Mouse (Mus musculus) heart, embryonic 12.5 days (tissue): ENCODE measurements at regions not wholly inside any gene's neighbourhood (a gene's known extent, or its start where the extent isn't known, plus 50 kb on each side); places are given as distances from the start of the nearest gene placed in this dataset.
A peak's percentile ranks its signal among the peaks of the same experiment; 100 is the strongest.

Experiments used
- ATAC-seq: fragments of 200-750 bp; cut with Nextera tagmentation; 2 replicates; pipeline ENCODE4 v1.8.0; 2017; ENCODE audit warnings: moderate TSS enrichment, moderate library complexity; ENCODE audit not compliant: insufficient number of reproducible peaks, low FRiP score
- H3K27ac ChIP-seq: fragments of 300-500 bp; sonication (generic); 2 replicates; pipeline ENCODE4 v1.5.1; 2016; ENCODE audit warnings: mild to moderate bottlenecking, moderate library complexity; ENCODE audit not compliant: poor library complexity, severe bottlenecking
- H3K27me3 ChIP-seq: fragments of 300-500 bp; sonication (generic); replicated peaks from 2 replicates; pipeline ENCODE4 v1.6.1; 2016; ENCODE audit warnings: mild to moderate bottlenecking, moderate library complexity
- H3K36me3 ChIP-seq: fragments of 300-500 bp; sonication (generic); 2 replicates; pipeline ENCODE4 v1.6.1; 2016; ENCODE audit warnings: mild to moderate bottlenecking, moderate library complexity
- H3K4me1 ChIP-seq: fragments of 300-500 bp; sonication (generic); replicated peaks from 2 replicates; pipeline ENCODE4 v1.6.1; 2016; ENCODE audit warnings: mild to moderate bottlenecking
- H3K4me2 ChIP-seq: fragments of 300-500 bp; sonication (generic); 2 replicates; pipeline ENCODE4 v1.6.1; 2016; ENCODE audit warnings: mild to moderate bottlenecking, moderate library complexity
- H3K4me3 ChIP-seq: fragments of 300-500 bp; sonication (generic); 2 replicates; pipeline ENCODE4 v1.5.1; 2016; ENCODE audit warnings: mild to moderate bottlenecking
- H3K9ac ChIP-seq: fragments of 300-500 bp; sonication (generic); 2 replicates; pipeline ENCODE4 v1.6.1; 2016; ENCODE audit warnings: mild to moderate bottlenecking, moderate library complexity
- H3K9me3 ChIP-seq: fragments of 300-500 bp; sonication (generic); replicated peaks from 2 replicates; pipeline ENCODE4 v1.6.1; 2016; ENCODE audit warnings: mild to moderate bottlenecking, moderate library complexity
- WGBS: fragments of 180-500 bp; shearing (Covaris S2); methylation state at CpG from one replicate; pipeline ENCODE4 v1.1.7; 2016; 5-methylcytosine and 5-hydroxymethylcytosine counted together

DNA sequence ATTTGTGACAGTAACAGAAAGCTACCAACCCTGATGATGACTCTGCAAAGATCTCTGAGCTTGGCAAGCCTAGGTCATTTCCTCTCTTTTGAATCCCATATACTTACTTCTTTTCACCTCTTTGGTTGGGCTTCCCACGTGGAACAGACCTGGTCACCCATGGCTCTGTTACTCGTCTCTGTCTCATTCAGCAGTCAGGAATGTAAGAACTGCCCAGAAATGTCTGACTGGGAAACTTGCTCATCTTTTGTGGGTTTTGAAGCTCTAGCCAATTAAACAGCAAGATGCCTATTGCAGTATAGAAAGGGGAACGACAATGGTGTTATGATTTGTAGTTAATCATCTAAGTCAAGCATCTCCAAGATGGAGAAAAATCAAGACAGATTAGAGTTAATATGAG lies 136.2 kb upstream of the Tgfbr2 start:
- 0 out of 2 replicates have a peak, but pooled peaks cover 1% of the 10 kb centered on the region for H3K4me1 ChIP-seq
- 49% methylated on average over 3 of the region's 3 CpGs for WGBS
- H3K36me3 ChIP-seq = no peaks in the 10 kb centered on the region
- no peak overlapping the region for H3K27ac ChIP-seq
- H3K9ac ChIP-seq = no peak overlapping the region
- ATAC-seq = no peak
- H3K4me2 ChIP-seq = no peak overlapping the region
- no peak overlapping the region for H3K4me3 ChIP-seq
- H3K27me3 ChIP-seq = no peaks in the 10 kb centered on the region
- peaks cover 7% of the 10 kb centered on the region; the same call in 1 of the 2 replicates for H3K9me3 ChIP-seq

DNA sequence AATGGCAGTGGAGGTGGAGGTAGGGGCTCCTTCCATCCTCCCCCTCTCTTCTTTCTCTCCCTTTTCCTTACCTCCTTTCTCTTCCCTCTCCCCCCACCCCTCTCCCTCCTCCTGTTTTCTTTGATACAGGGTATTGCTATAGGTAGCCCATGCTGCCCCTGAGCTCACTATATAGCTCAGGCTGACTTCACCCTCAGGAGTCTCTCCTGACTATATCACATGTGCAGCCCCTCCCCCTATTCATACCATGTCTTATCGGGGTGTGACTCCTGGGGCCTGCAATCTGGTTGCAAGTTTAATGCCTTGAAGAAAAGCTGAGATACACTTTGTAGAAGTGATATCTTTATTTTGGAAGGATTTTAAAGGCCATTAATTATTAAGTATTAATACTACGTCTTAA lies 126.4 kb upstream of the Tgfbr2 start:
- no peak for ATAC-seq
- no peak overlapping the region for H3K27ac ChIP-seq
- H3K4me3 ChIP-seq = no peak overlapping the region
- H3K4me2 ChIP-seq = no peak overlapping the region
- no peaks in the 10 kb centered on the region for H3K27me3 ChIP-seq
- H3K9me3 ChIP-seq = 0 out of 2 replicates have a peak, but pooled peaks cover 1% of the 10 kb centered on the region
- H3K4me1 ChIP-seq = no peaks in the 10 kb centered on the region
- 76% methylated on average over 2 of the region's 2 CpGs for WGBS
- H3K36me3 ChIP-seq = no peaks in the 10 kb centered on the region
- no peak overlapping the region for H3K9ac ChIP-seq

DNA sequence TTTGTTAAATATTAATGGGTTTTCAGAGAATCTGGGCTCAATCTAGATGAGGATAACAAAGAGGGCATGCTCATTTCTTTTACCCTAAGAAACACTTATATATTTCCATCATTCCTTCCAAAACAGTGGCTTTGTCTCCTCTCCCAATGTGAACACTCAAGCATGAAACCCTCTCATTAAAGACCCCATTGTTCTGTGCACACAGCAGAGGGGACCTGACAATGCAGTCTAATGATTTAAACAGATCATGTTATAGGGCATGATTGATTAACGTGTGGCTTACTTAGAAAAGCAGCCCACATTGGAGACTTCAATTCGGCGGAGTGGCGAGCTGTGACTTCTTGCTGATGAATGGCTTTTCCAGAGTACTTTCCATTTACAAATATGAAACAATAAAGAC lies 123.6 kb upstream of the Tgfbr2 start:
- Histone ChIP-seq H3K9me3 (no peaks in the 10 kb centered on the region), H3K4me3 (no peak overlapping the region), H3K36me3 (no peaks in the 10 kb centered on the region), H3K4me1 (peaks cover 11% of the 10 kb centered on the region), H3K9ac (no peak overlapping the region), H3K27ac (no peak overlapping the region), H3K27me3 (no peaks in the 10 kb centered on the region), H3K4me2 (no peak overlapping the region)
- WGBS = 85% methylated on average over 4 of the region's 4 CpGs
- no peak for ATAC-seq

DNA sequence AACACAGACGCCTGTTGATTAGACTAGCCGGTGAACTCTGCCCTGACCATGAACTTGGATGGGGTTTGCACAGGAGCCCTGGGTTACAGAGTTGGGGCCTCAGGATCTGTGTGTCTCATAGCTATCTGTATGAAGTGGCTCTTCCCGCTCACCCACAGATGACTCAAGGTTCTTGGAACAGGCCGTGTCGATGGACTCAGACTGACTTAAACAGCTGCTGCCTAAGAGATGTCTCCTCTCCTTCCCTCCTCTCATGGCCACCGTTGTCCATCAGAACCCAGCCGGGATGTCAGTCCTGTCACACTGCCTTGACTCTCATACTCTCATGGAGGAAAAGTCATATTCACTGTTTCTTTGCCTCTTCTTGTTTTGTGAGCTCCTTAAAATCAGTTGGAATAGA lies 121.2 kb upstream of the Tgfbr2 start:
- H3K9ac ChIP-seq = no peak overlapping the region
- H3K27me3 ChIP-seq = no peaks in the 10 kb centered on the region
- H3K36me3 ChIP-seq = no peaks in the 10 kb centered on the region
- 75% methylated on average over 7 of the region's 7 CpGs for WGBS
- peaks cover 11% of the 10 kb centered on the region for H3K4me1 ChIP-seq
- no peak overlapping the region for H3K27ac ChIP-seq
- H3K4me3 ChIP-seq = no peak overlapping the region
- H3K9me3 ChIP-seq = no peaks in the 10 kb centered on the region
- ATAC-seq = no peak
- no peak overlapping the region for H3K4me2 ChIP-seq

DNA sequence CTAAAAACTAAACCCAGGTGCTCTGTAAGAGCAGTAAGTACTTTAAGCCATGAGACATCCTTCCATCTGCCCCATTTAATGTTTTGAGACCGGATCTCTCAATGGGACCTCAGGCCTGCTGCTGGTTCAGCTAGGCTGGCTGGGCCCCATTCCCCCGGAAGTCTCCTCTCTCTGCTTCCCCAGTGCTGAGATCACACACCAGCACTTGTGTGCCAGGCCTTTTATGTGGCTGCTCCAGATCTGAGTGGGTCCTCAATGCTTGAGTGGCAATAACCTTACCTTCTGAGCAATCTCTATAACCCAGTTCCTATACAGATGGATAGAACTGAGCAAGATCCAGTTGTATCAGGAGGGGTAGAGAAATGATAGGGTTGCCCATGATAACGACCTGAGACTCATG lies 118.9 kb upstream of the Tgfbr2 start:
- Histone ChIP-seq H3K9ac (no peak overlapping the region), H3K4me1 (peaks cover 11% of the 10 kb centered on the region), H3K4me2 (no peak overlapping the region), H3K27me3 (no peaks in the 10 kb centered on the region), H3K9me3 (no peaks in the 10 kb centered on the region), H3K4me3 (no peak overlapping the region), H3K36me3 (no peaks in the 10 kb centered on the region), H3K27ac (no peak overlapping the region)
- WGBS = 59% methylated on average over 3 of the region's 3 CpGs
- no peak for ATAC-seq

DNA sequence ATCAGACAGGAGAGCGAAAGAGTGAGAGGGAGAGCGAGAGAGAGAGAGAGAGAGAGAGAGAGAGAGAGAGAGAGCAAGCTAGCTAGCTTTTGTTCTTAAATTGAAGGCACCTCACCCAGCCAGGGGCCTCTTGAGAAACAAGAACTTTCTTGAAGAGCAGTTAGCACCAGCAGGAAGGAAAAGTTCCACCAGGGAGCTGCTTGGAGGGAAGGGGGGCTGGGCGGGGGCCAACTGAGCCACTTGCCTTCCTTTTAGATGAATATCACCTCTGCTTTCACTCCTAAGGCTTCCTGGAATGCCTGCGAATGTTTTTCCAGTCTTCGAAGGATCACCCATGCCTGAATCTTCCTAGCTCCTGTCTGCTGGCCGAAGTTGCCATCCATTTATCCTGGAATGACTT lies 118.0 kb upstream of the Tgfbr2 start:
- Histone ChIP-seq H3K27ac (no peak overlapping the region), H3K4me2 (no peak overlapping the region), H3K4me3 (no peak overlapping the region), H3K4me1 (peaks cover 11% of the 10 kb centered on the region), H3K9me3 (no peaks in the 10 kb centered on the region), H3K9ac (no peak overlapping the region), H3K36me3 (no peaks in the 10 kb centered on the region), H3K27me3 (no peaks in the 10 kb centered on the region)
- no peak for ATAC-seq
- WGBS = 51% methylated on average over 6 of the region's 6 CpGs

DNA sequence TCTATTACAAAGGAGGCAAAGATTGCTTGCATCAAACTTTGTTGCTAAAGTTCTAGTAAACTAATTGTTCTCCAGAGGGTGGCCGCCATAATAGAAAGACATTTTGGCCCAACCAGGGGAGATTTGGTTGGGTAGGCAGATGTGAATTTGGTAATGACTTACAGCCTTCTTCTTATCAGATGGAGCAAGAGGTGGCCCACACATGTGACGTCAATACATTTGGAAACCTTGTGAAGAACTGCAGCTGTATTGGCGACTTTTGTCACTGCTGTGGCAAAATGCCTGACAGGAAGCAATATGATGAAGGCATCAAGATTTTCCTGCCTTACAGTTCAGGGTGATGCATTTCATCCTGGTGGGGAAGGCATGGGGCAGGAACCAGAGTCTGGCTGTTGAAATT lies 116.5 kb upstream of the Tgfbr2 start:
- no peak for ATAC-seq
- H3K27ac ChIP-seq = no peak overlapping the region
- no peaks in the 10 kb centered on the region for H3K27me3 ChIP-seq
- no peaks in the 10 kb centered on the region for H3K9me3 ChIP-seq
- no peak overlapping the region for H3K9ac ChIP-seq
- no peak overlapping the region for H3K4me2 ChIP-seq
- WGBS = 74% methylated on average over 3 of the region's 3 CpGs
- no peaks in the 10 kb centered on the region for H3K36me3 ChIP-seq
- H3K4me3 ChIP-seq = no peak overlapping the region
- peaks cover 11% of the 10 kb centered on the region for H3K4me1 ChIP-seq

DNA sequence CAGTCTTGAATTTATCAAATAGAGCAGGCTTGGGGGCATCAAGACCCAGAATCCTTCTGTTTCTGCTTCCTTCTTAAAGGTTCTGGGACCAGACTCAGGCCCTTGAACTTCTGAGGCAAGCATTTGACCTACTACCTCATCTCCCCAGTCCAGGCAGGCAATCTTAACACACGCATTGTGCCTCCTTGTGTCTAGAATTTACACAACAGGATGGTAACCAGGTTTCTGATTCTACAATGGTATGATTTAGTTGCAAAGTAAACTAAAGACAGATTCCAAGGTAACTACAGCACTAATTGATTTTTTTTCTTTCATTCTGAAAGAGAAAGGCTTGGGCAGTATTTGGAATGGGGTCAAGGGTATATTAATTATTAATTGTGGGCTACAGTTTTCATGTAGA lies 115.7 kb upstream of the Tgfbr2 start:
- Histone ChIP-seq H3K27ac (no peak overlapping the region), H3K4me1 (peaks cover 16% of the 10 kb centered on the region), H3K9me3 (no peaks in the 10 kb centered on the region), H3K9ac (no peak overlapping the region), H3K4me2 (no peak overlapping the region), H3K4me3 (no peak overlapping the region), H3K27me3 (no peaks in the 10 kb centered on the region), H3K36me3 (no peaks in the 10 kb centered on the region)
- ATAC-seq = no peak
- WGBS = 76% methylated on average over 1 of the region's 1 CpGs

DNA sequence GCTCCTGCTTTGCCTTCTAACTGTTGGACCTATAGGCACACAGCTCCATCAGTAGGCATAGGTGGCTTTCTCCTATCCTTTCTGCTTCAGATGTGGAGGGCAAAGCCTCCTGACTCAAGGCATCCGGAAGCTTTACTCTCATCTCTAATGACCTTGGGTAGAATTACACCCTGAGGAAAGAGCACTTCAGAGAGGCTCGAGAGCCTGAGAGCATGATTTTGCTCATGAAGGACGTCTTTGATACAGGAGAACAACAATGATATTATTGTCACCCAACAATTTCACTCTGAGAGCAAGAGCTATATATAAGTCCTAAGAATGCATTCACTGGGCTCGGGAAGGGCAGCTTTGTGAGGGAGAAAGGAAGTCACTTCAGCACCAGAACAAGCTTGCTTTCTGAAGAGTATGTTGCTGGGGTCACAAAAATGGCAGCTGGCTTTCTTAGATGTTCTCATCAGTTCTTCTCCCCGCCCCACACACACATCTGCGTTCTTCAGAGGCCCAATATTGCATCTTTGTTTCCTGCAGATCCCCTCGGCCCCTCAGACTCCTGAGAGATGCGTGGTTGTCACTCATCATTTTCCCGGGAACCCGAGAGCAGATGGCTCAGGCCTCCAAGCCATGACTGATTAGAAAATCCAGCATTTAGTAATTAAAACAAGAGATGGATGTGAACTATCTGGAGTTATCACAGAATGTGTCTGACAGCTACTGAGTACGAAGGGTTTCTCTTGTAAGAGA lies 110.7 kb upstream of the Tgfbr2 start:
- 55% methylated on average over 11 of the region's 11 CpGs for WGBS
- H3K9ac ChIP-seq = no peak overlapping the region
- H3K27me3 ChIP-seq = no peaks in the 10 kb centered on the region
- H3K4me2 ChIP-seq = no peak overlapping the region
- H3K36me3 ChIP-seq = no peaks in the 10 kb centered on the region
- H3K27ac ChIP-seq = peak overlapping the region; percentile 55
- H3K4me3 ChIP-seq = no peak overlapping the region
- no peaks in the 10 kb centered on the region for H3K9me3 ChIP-seq
- ATAC-seq = no peak
- peaks cover 24% of the 10 kb centered on the region for H3K4me1 ChIP-seq

DNA sequence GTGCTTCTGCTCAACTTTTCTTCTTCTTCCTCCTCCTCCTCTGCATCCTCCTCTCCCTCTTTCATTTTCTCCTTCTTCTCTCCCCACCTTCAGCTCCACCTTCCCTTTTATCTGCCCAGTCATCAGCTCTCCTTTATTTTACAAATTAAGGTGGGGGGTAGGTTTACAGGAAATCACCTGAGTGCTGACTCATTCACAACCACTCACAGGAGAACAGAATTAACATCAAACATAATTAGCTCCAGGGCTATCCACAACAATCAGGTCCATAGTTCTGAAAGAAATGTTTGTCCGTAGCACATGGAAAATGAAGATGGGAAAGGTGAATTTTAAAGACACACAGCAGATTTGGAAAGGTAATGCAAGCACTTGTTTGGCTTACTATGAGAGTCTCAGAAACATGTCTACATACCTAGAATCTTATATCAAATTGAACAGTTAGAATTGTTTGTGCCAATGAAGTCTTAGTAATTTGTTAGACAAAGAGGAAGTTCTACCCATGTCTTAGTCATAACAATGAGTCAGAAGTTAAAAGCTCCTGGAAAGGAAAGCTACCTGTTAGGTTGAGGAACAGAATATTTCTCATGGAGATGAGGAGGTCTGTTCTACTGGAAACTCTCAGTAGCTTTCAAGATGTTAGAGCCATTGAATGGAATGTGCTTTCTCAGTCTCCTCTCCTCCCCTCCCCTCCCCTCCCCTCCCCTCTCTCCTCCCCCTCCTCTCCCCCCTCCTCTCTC lies 108.8 kb upstream of the Tgfbr2 start:
- Histone ChIP-seq H3K27ac (no peak overlapping the region), H3K9ac (no peak overlapping the region), H3K4me3 (no peak overlapping the region), H3K36me3 (no peaks in the 10 kb centered on the region), H3K4me1 (peaks cover 24% of the 10 kb centered on the region), H3K27me3 (no peaks in the 10 kb centered on the region), H3K4me2 (no peak overlapping the region), H3K9me3 (no peaks in the 10 kb centered on the region)
- no peak for ATAC-seq
- 86% methylated on average over 1 of the region's 1 CpGs for WGBS

DNA sequence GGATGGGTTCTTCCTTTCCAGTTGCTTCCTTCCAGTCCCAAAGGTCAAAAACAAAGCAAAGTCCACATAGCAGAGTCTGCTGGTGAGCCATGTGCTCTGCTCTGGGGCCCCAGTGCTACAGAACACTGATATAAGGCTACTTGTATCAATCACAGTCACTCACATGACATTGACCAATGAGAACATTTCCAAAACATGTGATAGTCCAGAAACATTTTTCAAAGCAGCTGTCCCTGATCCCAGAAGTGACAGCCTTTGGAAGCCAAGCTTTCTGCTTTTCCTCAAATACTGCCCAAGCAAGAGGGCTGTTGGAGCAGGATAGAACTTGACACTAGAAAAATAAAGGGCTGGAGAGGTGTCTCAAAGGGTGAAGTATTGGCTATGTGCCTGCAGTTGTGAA lies 106.5 kb upstream of the Tgfbr2 start:
- H3K4me2 ChIP-seq = no peak overlapping the region
- H3K27ac ChIP-seq = peak overlapping the region; percentile 39; the same call in 1 of the 2 replicates
- no peaks in the 10 kb centered on the region for H3K9me3 ChIP-seq
- ATAC-seq = no peak; the same call in 1 of the 2 replicates
- H3K4me1 ChIP-seq = peaks cover 24% of the 10 kb centered on the region
- H3K9ac ChIP-seq = no peak overlapping the region
- H3K36me3 ChIP-seq = no peaks in the 10 kb centered on the region
- H3K27me3 ChIP-seq = no peaks in the 10 kb centered on the region
- no peak overlapping the region for H3K4me3 ChIP-seq
